Mouse (Mus musculus) liver, embryonic 14.5 days (tissue): Measurements from ENCODE around the gene Slc39a5. TPM values are rescaled to one million over a fixed set of nuclear protein-coding genes. Genes with fewer than 3 reads are reported as not detected.
A peak's percentile ranks its signal among the peaks of the same experiment; 100 is the strongest.

Experiments
- ATAC-seq: fragments of 200-750 bp; cut with Nextera tagmentation; 2 replicates; pipeline ENCODE4 v1.8.0; 2017; ENCODE audit warnings: moderate number of reproducible peaks, mild to moderate bottlenecking, moderate library complexity; ENCODE audit not compliant: insufficient read depth
- DNase-seq, 3 experiments: peaks; one replicate each; pipeline ENCODE4 v3.0.0-alpha.2; 2012 to 2013; ENCODE audit warnings: low read depth in 3 of 3, low spot score in 3 of 3
- H3K27ac ChIP-seq: fragments of 300-500 bp; sonication (generic); 2 replicates; pipeline ENCODE4 v1.5.1; 2014; ENCODE audit warnings: moderate library complexity, mild to moderate bottlenecking, control low read depth, inconsistent platforms
- H3K27me3 ChIP-seq: fragments of 300-500 bp; sonication (generic); 2 replicates; pipeline ENCODE4 v1.6.1; 2014; ENCODE audit warnings: mild to moderate bottlenecking, low read length, moderate library complexity; ENCODE audit not compliant: control insufficient read depth, insufficient read depth
- H3K36me3 ChIP-seq: fragments of 300-500 bp; sonication (generic); replicated peaks from 2 replicates; pipeline ENCODE4 v1.6.1; 2014; ENCODE audit warnings: low read depth; ENCODE audit not compliant: control insufficient read depth, insufficient read depth
- H3K4me1 ChIP-seq, 2 experiments: fragments of 200-500 bp in 1 of 2; fragments of 300-500 bp in 1 of 2; sonication (generic) in 1 of 2; replicated peaks; 2 replicates each; pipeline ENCODE4 v1.6.1; 2012 to 2014; ENCODE audit warnings: antibody characterized with exemption in 1 of 2, inconsistent platforms in 1 of 2, low read length in 1 of 2; ENCODE audit not compliant: control insufficient read depth in 2 of 2, insufficient read depth in 2 of 2
- H3K4me2 ChIP-seq: fragments of 300-500 bp; sonication (generic); 2 replicates; pipeline ENCODE4 v1.6.1; 2014; ENCODE audit warnings: low read depth, mild to moderate bottlenecking, control low read depth, moderate library complexity
- H3K4me3 ChIP-seq, 2 experiments: fragments of 200-500 bp in 1 of 2; fragments of 300-500 bp in 1 of 2; sonication (generic) in 1 of 2; 2 replicates each; pipeline ENCODE4 v1.5.1; 2012 to 2014; ENCODE audit warnings: low read depth in 2 of 2, low read length in 2 of 2, mild to moderate bottlenecking in 2 of 2, control low read depth in 1 of 2, inconsistent platforms in 1 of 2, moderate library complexity in 1 of 2; ENCODE audit not compliant: insufficient read depth in 1 of 2
- H3K9ac ChIP-seq: fragments of 300-500 bp; sonication (generic); replicated peaks from 2 replicates; pipeline ENCODE4 v1.6.1; 2014; ENCODE audit warnings: mild to moderate bottlenecking, control low read depth, moderate library complexity
- H3K9me3 ChIP-seq: fragments of 300-500 bp; sonication (generic); 2 replicates; pipeline ENCODE4 v1.6.1; 2016; ENCODE audit warnings: low read length, mixed read lengths; ENCODE audit not compliant: control insufficient read depth
- CTCF ChIP-seq: IDR thresholded peaks from 2 replicates; pipeline ENCODE4 v1.5.1; 2016; ENCODE audit warnings: antibody characterized with exemption, low read depth, control low read depth
- EP300 ChIP-seq: IDR thresholded peaks from 2 replicates; pipeline ENCODE4 v1.6.1; 2016; ENCODE audit warnings: antibody characterized with exemption, low read depth
- WGBS: fragments of 180-500 bp; shearing (Covaris S2); extraction: QIAGEN DNeasy Blood & Tissue Kit; methylation state at CpG from one replicate; pipeline ENCODE4 v1.1.7; 2014; ENCODE audit not compliant: insufficient replicate concordance; 5-methylcytosine and 5-hydroxymethylcytosine counted together
- polyA plus RNA-seq, 2 experiments: library from polyadenylated mRNA; depleted of rRNA in 1 of 2; stranded (reverse) in 1 of 2; unstranded in 1 of 2; fragments of >200 nt; fragmentation: Nextera tagmentation in 1 of 2; extraction: Ambion mirVana in 1 of 2; gene quantifications; 2 replicates each; pipeline versions ENCODE4 v1.2.1 to v1.2.3; 2012 to 2014

The Slc39a5 gene
- polyA plus RNA-seq, 2 experiments = 33.0 to 37.6 TPM

- Histone ChIP-seq H3K9ac (no peak overlapping the region; the same call in none of the 2 replicates), H3K4me3 (no peak overlapping the region), H3K27me3 (no peaks in the 10 kb centered on the region), H3K36me3 (no peaks in the 10 kb centered on the region), H3K4me1 (peaks cover 14 to 28% of the 10 kb centered on the region in 2 experiments), H3K27ac (no peak overlapping the region; the same call in 1 of the 2 replicates), H3K4me2 (no peak overlapping the region), H3K9me3 (no peaks in the 10 kb centered on the region)
- ATAC-seq (no peak), DNase-seq (no peak)
- WGBS = 46% methylated on average over 6 of the region's 6 CpGs
- TF ChIP-seq CTCF = 0 out of 2 replicates have a peak, but pooled peaks have one; percentile 5
- no peak for TF ChIP-seq EP300
Measured at GRCm38 (mm10) chr10:128372989-128373748, 27.9 kb downstream of the Slc39a5 start.

DNA sequence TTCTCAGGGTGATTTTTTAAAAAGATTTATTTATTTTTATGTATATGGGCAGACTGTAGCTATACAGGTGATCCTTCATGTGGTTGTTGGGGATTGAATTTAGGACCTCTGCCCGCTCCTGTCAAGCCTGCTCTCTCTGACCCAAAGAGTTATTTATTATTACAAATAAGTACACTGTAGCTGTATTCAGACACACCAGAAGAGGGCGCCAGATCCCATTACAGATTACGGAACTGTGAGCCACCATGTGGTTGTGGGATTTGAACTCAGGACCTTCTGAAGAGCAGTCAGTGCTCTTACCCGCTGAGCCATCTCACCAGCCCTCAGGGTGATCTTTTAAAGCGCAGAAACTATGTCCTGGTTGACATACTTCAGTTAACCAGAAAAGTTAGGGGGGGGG lies 28.9 kb downstream of the Slc39a5 start:
- no peaks in the 10 kb centered on the region for H3K36me3 ChIP-seq
- no peak overlapping the region for H3K27ac ChIP-seq
- TF ChIP-seq CTCF (peak; percentile 43), EP300 (no peak)
- 66% methylated on average over 5 of the region's 5 CpGs for WGBS
- no peak for DNase-seq
- H3K9ac ChIP-seq = no peak overlapping the region
- no peak for ATAC-seq
- H3K4me3 ChIP-seq = no peak overlapping the region
- H3K4me2 ChIP-seq = no peak overlapping the region
- H3K4me1 ChIP-seq = peaks cover 16 to 27% of the 10 kb centered on the region in 2 experiments
- no peaks in the 10 kb centered on the region for H3K27me3 ChIP-seq
- H3K9me3 ChIP-seq = no peaks in the 10 kb centered on the region

GRCm38 (mm10) chr10:128370601-128371000 lies 30.4 kb downstream of the Slc39a5 start:
- Histone ChIP-seq H3K4me3 (no peak overlapping the region), H3K27me3 (no peaks in the 10 kb centered on the region), H3K27ac (no peak overlapping the region), H3K36me3 (no peaks in the 10 kb centered on the region), H3K9ac (no peak overlapping the region), H3K9me3 (no peaks in the 10 kb centered on the region), H3K4me1 (peaks cover 14 to 20% of the 10 kb centered on the region in 2 experiments), H3K4me2 (no peak overlapping the region)
- 54% methylated on average over 4 of the region's 4 CpGs for WGBS
- ATAC-seq (no peak), DNase-seq (no peak)
- TF ChIP-seq EP300 (no peak), CTCF (no peak)

GRCm38 (mm10) chr10:128370021-128370420 lies 31.0 kb downstream of the Slc39a5 start:
- Histone ChIP-seq H3K4me3 (no peak overlapping the region), H3K9ac (no peak overlapping the region), H3K36me3 (peaks cover 3% of the 10 kb centered on the region; the same call in 1 of the 2 replicates), H3K27me3 (no peaks in the 10 kb centered on the region), H3K9me3 (no peaks in the 10 kb centered on the region), H3K4me1 (peaks cover 14 to 20% of the 10 kb centered on the region in 2 experiments), H3K27ac (no peak overlapping the region), H3K4me2 (peak overlapping the region; percentile 98; the same call in 1 of the 2 replicates)
- 71% methylated on average over 5 of the region's 6 CpGs for WGBS
- TF ChIP-seq EP300 (no peak), CTCF (no peak)
- DNase-seq (no peak), ATAC-seq (no peak)

- Histone ChIP-seq H3K9ac (peak overlapping the region; percentile 88), H3K4me3 (peak overlapping the region; percentile 80 to 85; a peak in 3 of 4 replicates)
- no peak for ATAC-seq
Measured at GRCm38 (mm10) chr10:128369599-128369998, 31.4 kb downstream of the Slc39a5 start.

More at GRCm38 (mm10) chr10:128369599-128369998, 31.4 kb downstream of the Slc39a5 start:
- Histone ChIP-seq H3K9me3 (no peaks in the 10 kb centered on the region), H3K4me2 (peak overlapping the region; percentile 98), H3K36me3 (peaks cover 6% of the 10 kb centered on the region), H3K27me3 (no peaks in the 10 kb centered on the region), H3K27ac (peak overlapping the region; percentile 88), H3K4me1 (peaks cover 14 to 20% of the 10 kb centered on the region in 2 experiments)
- 72% methylated on average over 6 of the region's 6 CpGs for WGBS
- TF ChIP-seq CTCF = no peak
- no peak for TF ChIP-seq EP300
- DNase-seq = no peak
